Mouse (Mus musculus): ENCODE data around the gene Orc2. TPM values are rescaled to one million over a fixed set of nuclear protein-coding genes. Genes with fewer than 3 reads are reported as not detected.

Gene Orc2
- polyA plus RNA-seq, 2 experiments: 21.2 to 39.0 TPM

GRCm38 (mm10) chr1:58458175-58458574, 46.7 kb downstream of the Orc2 start:
- ATAC-seq (ENCODE audit: insufficient read depth) (no peak), DNase-seq (ENCODE audit: low read depth in 3 of 3, low spot score in 3 of 3) (no peak)
- Histone ChIP-seq H3K9me3 (ENCODE audit: control insufficient read depth, low read length) (no peaks in the 10 kb centered on the region), H3K4me2 (ENCODE audit: low read depth) (no peak overlapping the region), H3K4me3 (ENCODE audit: insufficient read depth in 1 of 2, low read depth in 2 of 2, low read length in 2 of 2) (no peak overlapping the region), H3K36me3 (replicated peaks; ENCODE audit: control insufficient read depth, insufficient read depth, low read depth) (peaks cover 44% of the 10 kb centered on the region), H3K27me3 (ENCODE audit: control insufficient read depth, insufficient read depth, low read length) (no peaks in the 10 kb centered on the region), H3K9ac (replicated peaks) (no peak overlapping the region), H3K4me1 (replicated peaks; ENCODE audit: control insufficient read depth in 2 of 2, insufficient read depth in 2 of 2, low read length in 1 of 2) (no peaks in the 10 kb centered on the region), H3K27ac (no peak overlapping the region)
- 80% methylated on average over 5 of the region's 5 CpGs for WGBS (ENCODE audit: insufficient replicate concordance)
- TF ChIP-seq CTCF (IDR thresholded peaks at IDR 0.05; ENCODE audit: low read depth): no peak
- no peak for TF ChIP-seq EP300 (IDR thresholded peaks at IDR 0.05; ENCODE audit: low read depth)

GRCm38 (mm10) chr1:58454316-58454715, 50.6 kb downstream of the Orc2 start:
- Histone ChIP-seq H3K9me3 (ENCODE audit: control insufficient read depth, low read length) (no peaks in the 10 kb centered on the region), H3K4me3 (ENCODE audit: insufficient read depth in 1 of 2, low read depth in 2 of 2, low read length in 2 of 2) (no peak overlapping the region), H3K27me3 (ENCODE audit: control insufficient read depth, insufficient read depth, low read length) (no peaks in the 10 kb centered on the region), H3K4me2 (ENCODE audit: low read depth) (no peak overlapping the region), H3K27ac (no peak overlapping the region), H3K9ac (replicated peaks) (no peak overlapping the region), H3K36me3 (replicated peaks; ENCODE audit: control insufficient read depth, insufficient read depth, low read depth) (peaks cover 24% of the 10 kb centered on the region), H3K4me1 (replicated peaks; ENCODE audit: control insufficient read depth in 2 of 2, insufficient read depth in 2 of 2, low read length in 1 of 2) (no peaks in the 10 kb centered on the region)
- WGBS (ENCODE audit: insufficient replicate concordance): 80% methylated on average over 6 of the region's 6 CpGs
- ATAC-seq (ENCODE audit: insufficient read depth) (no peak), DNase-seq (ENCODE audit: low read depth in 3 of 3, low spot score in 3 of 3) (no peak)
- TF ChIP-seq CTCF (IDR thresholded peaks at IDR 0.05; ENCODE audit: low read depth): no peak
- no peak for TF ChIP-seq EP300 (IDR thresholded peaks at IDR 0.05; ENCODE audit: low read depth)

GRCm38 (mm10) chr1:58448396-58448795, 56.5 kb downstream of the Orc2 start:
- 64% methylated on average over 7 of the region's 7 CpGs for WGBS (ENCODE audit: insufficient replicate concordance)
- no peaks in the 10 kb centered on the region for H3K9me3 ChIP-seq (ENCODE audit: control insufficient read depth, low read length)

GRCm38 (mm10) chr1:58447766-58448165, 57.1 kb downstream of the Orc2 start:
- Histone ChIP-seq H3K4me2 (ENCODE audit: low read depth) (no peak overlapping the region), H3K27ac (no peak overlapping the region), H3K27me3 (ENCODE audit: control insufficient read depth, insufficient read depth, low read length) (no peaks in the 10 kb centered on the region), H3K9me3 (ENCODE audit: control insufficient read depth, low read length) (no peaks in the 10 kb centered on the region), H3K9ac (replicated peaks) (no peak overlapping the region), H3K36me3 (replicated peaks; ENCODE audit: control insufficient read depth, insufficient read depth, low read depth) (peaks cover 8% of the 10 kb centered on the region), H3K4me3 (ENCODE audit: insufficient read depth in 1 of 2, low read depth in 2 of 2, low read length in 2 of 2) (no peak overlapping the region), H3K4me1 (replicated peaks; ENCODE audit: control insufficient read depth in 2 of 2, insufficient read depth in 2 of 2, low read length in 1 of 2) (peaks cover 4 to 11% of the 10 kb centered on the region in 2 experiments)
- WGBS (ENCODE audit: insufficient replicate concordance): 85% methylated on average over 7 of the region's 7 CpGs
- ATAC-seq (ENCODE audit: insufficient read depth) (no peak), DNase-seq (ENCODE audit: low read depth in 3 of 3, low spot score in 3 of 3) (no peak)
- no peak for TF ChIP-seq CTCF (IDR thresholded peaks at IDR 0.05; ENCODE audit: low read depth)
- no peak for TF ChIP-seq EP300 (IDR thresholded peaks at IDR 0.05; ENCODE audit: low read depth)

More at GRCm38 (mm10) chr1:58448396-58448795, 56.5 kb downstream of the Orc2 start:
- H3K4me1 ChIP-seq (replicated peaks; ENCODE audit: control insufficient read depth in 2 of 2, insufficient read depth in 2 of 2, low read length in 1 of 2): peaks cover 4 to 11% of the 10 kb centered on the region in 2 experiments
- H3K36me3 ChIP-seq (replicated peaks; ENCODE audit: control insufficient read depth, insufficient read depth, low read depth): peaks cover 12% of the 10 kb centered on the region
- H3K27me3 ChIP-seq (ENCODE audit: control insufficient read depth, insufficient read depth, low read length): no peaks in the 10 kb centered on the region
- no peak overlapping the region for H3K4me3 ChIP-seq (ENCODE audit: insufficient read depth in 1 of 2, low read depth in 2 of 2, low read length in 2 of 2)
- no peak for DNase-seq (ENCODE audit: low read depth in 3 of 3, low spot score in 3 of 3)
- H3K4me2 ChIP-seq (ENCODE audit: low read depth): no peak overlapping the region
- TF ChIP-seq CTCF (IDR thresholded peaks at IDR 0.05; ENCODE audit: low read depth): no peak
- no peak for TF ChIP-seq EP300 (IDR thresholded peaks at IDR 0.05; ENCODE audit: low read depth)
- no peak for ATAC-seq (ENCODE audit: insufficient read depth)
- H3K27ac ChIP-seq: no peak overlapping the region
- no peak overlapping the region for H3K9ac ChIP-seq (replicated peaks)

GRCm38 (mm10) chr1:58445861-58446260, 59.0 kb downstream of the Orc2 start:
- no peak for ATAC-seq (ENCODE audit: insufficient read depth)
- peak overlapping the region; percentile 88 for H3K4me2 ChIP-seq (ENCODE audit: low read depth)

More at GRCm38 (mm10) chr1:58445861-58446260, 59.0 kb downstream of the Orc2 start:
- no peaks in the 10 kb centered on the region for H3K27me3 ChIP-seq (ENCODE audit: control insufficient read depth, insufficient read depth, low read length)
- peak overlapping the region; percentile 77 for H3K9ac ChIP-seq (replicated peaks)
- WGBS (ENCODE audit: insufficient replicate concordance): 4% methylated on average over 11 of the region's 11 CpGs
- no peak for TF ChIP-seq EP300 (IDR thresholded peaks at IDR 0.05; ENCODE audit: low read depth)
- no peak for TF ChIP-seq CTCF (IDR thresholded peaks at IDR 0.05; ENCODE audit: low read depth)
- no peak for DNase-seq (ENCODE audit: low read depth in 3 of 3, low spot score in 3 of 3)
- H3K9me3 ChIP-seq (ENCODE audit: control insufficient read depth, low read length): no peaks in the 10 kb centered on the region
- H3K36me3 ChIP-seq (replicated peaks; ENCODE audit: control insufficient read depth, insufficient read depth, low read depth): peaks cover 5% of the 10 kb centered on the region
- peak overlapping the region; percentile 65 to 77 for H3K4me3 ChIP-seq (ENCODE audit: insufficient read depth in 1 of 2, low read depth in 2 of 2, low read length in 2 of 2)
- peaks cover 4 to 11% of the 10 kb centered on the region in 2 experiments for H3K4me1 ChIP-seq (replicated peaks; ENCODE audit: control insufficient read depth in 2 of 2, insufficient read depth in 2 of 2, low read length in 1 of 2)
- H3K27ac ChIP-seq: peak overlapping the region; percentile 56

Measured in liver, embryonic 14.5 days (tissue).